Mouse (Mus musculus) thymus, adult 2 months (tissue): ENCODE results near the gene Rab37. TPM values are rescaled to one million over a fixed set of nuclear protein-coding genes. Genes with fewer than 3 reads are reported as not detected.

Experiments used
- DNase-seq: peaks from one replicate; pipeline ENCODE4 v3.0.0; 2021
- H3K27ac ChIP-seq: fragments of 200-500 bp; 2 replicates; pipeline ENCODE4 v1.5.1; 2012; ENCODE audit warnings: low read length, control low read depth; ENCODE audit not compliant: control insufficient read depth, insufficient read depth
- H3K27me3 ChIP-seq: fragments of 200-500 bp; 2 replicates; pipeline ENCODE4 v1.6.1; 2012; ENCODE audit warnings: mild to moderate bottlenecking, low read length, moderate library complexity, mixed read lengths; ENCODE audit not compliant: control insufficient read depth, insufficient read depth
- H3K36me3 ChIP-seq: fragments of 200-500 bp; 2 replicates; pipeline ENCODE4 v1.6.1; 2012; ENCODE audit warnings: mild to moderate bottlenecking, low read length, moderate library complexity; ENCODE audit not compliant: control insufficient read depth, insufficient read depth
- H3K4me1 ChIP-seq: fragments of 200-500 bp; replicated peaks from 2 replicates; pipeline ENCODE4 v1.6.1; 2012; ENCODE audit warnings: low read length; ENCODE audit not compliant: control insufficient read depth, insufficient read depth
- H3K4me3 ChIP-seq: fragments of 200-500 bp; 2 replicates; pipeline ENCODE4 v1.5.1; 2012; ENCODE audit warnings: mild to moderate bottlenecking, low read length, control low read depth, moderate library complexity; ENCODE audit not compliant: control insufficient read depth, insufficient read depth
- CTCF ChIP-seq: fragments of 200-500 bp; IDR thresholded peaks from 2 replicates; pipeline ENCODE4 v1.5.1; 2012; ENCODE audit warnings: mild to moderate bottlenecking, control low read depth, low read length, moderate library complexity, borderline replicate concordance; ENCODE audit not compliant: control insufficient read depth, poor library complexity, insufficient read depth; ENCODE audit errors: extremely low read depth
- POLR2A ChIP-seq: fragments of 200-500 bp; IDR thresholded peaks from 2 replicates; pipeline ENCODE4 v1.6.1; 2012; ENCODE audit warnings: mild to moderate bottlenecking, low read length, control low read depth, moderate library complexity; ENCODE audit not compliant: control insufficient read depth, poor library complexity, insufficient read depth; ENCODE audit errors: extremely low read depth
- WGBS: fragments of 180-500 bp; shearing (Covaris S2); methylation state at CpG from one replicate; pipeline ENCODE4 v1.1.7; 2018; 5-methylcytosine and 5-hydroxymethylcytosine counted together
- polyA plus RNA-seq: library from polyadenylated mRNA; depleted of rRNA; stranded (reverse); fragments of >200 nt; gene quantifications from 2 replicates; pipeline ENCODE4 v1.2.3, GENCODE M21; 2012

Rab37 gene
- polyA plus RNA-seq, 1 experiment = 18.3 TPM

GRCm38 (mm10) chr11:115075407-115075806 is 15.8 kb upstream of the Rab37 start:
- Histone ChIP-seq H3K27me3 (no peaks in the 10 kb centered on the region), H3K36me3 (no peaks in the 10 kb centered on the region), H3K4me1 (no peaks in the 10 kb centered on the region), H3K27ac (no peak overlapping the region), H3K4me3 (no peak overlapping the region)
- no peak for DNase-seq
- TF ChIP-seq CTCF (no peak), POLR2A (no peak)
- 64% methylated on average over 7 of the region's 7 CpGs for WGBS

GRCm38 (mm10) chr11:115075859-115076258 is 15.4 kb upstream of the Rab37 start:
- no peak for TF ChIP-seq POLR2A
- no peak for TF ChIP-seq CTCF
- 90% methylated on average over 5 of the region's 5 CpGs for WGBS
- no peak overlapping the region for H3K4me3 ChIP-seq
- DNase-seq = no peak
- no peaks in the 10 kb centered on the region for H3K27me3 ChIP-seq
- H3K27ac ChIP-seq = no peak overlapping the region
- H3K36me3 ChIP-seq = no peaks in the 10 kb centered on the region
- no peaks in the 10 kb centered on the region for H3K4me1 ChIP-seq

GRCm38 (mm10) chr11:115077436-115077835 is 13.8 kb upstream of the Rab37 start:
- Histone ChIP-seq H3K27ac (no peak overlapping the region), H3K36me3 (no peaks in the 10 kb centered on the region), H3K27me3 (no peaks in the 10 kb centered on the region), H3K4me3 (no peak overlapping the region), H3K4me1 (no peaks in the 10 kb centered on the region)
- no peak for TF ChIP-seq POLR2A
- TF ChIP-seq CTCF = no peak
- WGBS = 100% methylated on average over 1 of the region's 1 CpGs
- no peak for DNase-seq

- Histone ChIP-seq H3K36me3 (no peaks in the 10 kb centered on the region), H3K27me3 (no peaks in the 10 kb centered on the region), H3K27ac (no peak overlapping the region), H3K4me1 (no peaks in the 10 kb centered on the region), H3K4me3 (no peak overlapping the region)
- TF ChIP-seq POLR2A (no peak), CTCF (no peak)
- no peak for DNase-seq
- WGBS = 92% methylated on average over 5 of the region's 5 CpGs
Observed at GRCm38 (mm10) chr11:115078680-115079079, 12.6 kb upstream of the Rab37 start.

GRCm38 (mm10) chr11:115080886-115081285 is 10.3 kb upstream of the Rab37 start:
- TF ChIP-seq CTCF = 0 out of 2 replicates have a peak, but pooled peaks have one; percentile 52
- TF ChIP-seq POLR2A = no peak
- H3K27ac ChIP-seq = no peak overlapping the region
- H3K4me3 ChIP-seq = no peak overlapping the region
- peak; percentile 32 for DNase-seq
- no peaks in the 10 kb centered on the region for H3K4me1 ChIP-seq
- H3K36me3 ChIP-seq = no peaks in the 10 kb centered on the region
- WGBS = 26% methylated on average over 13 of the region's 13 CpGs
- no peaks in the 10 kb centered on the region for H3K27me3 ChIP-seq

GRCm38 (mm10) chr11:115081373-115081772 is 9.9 kb upstream of the Rab37 start:
- Histone ChIP-seq H3K36me3 (no peaks in the 10 kb centered on the region), H3K27me3 (no peaks in the 10 kb centered on the region), H3K27ac (no peak overlapping the region), H3K4me1 (no peaks in the 10 kb centered on the region), H3K4me3 (no peak overlapping the region)
- DNase-seq = no peak
- WGBS = 70% methylated on average over 3 of the region's 3 CpGs
- TF ChIP-seq CTCF (no peak), POLR2A (no peak)

- Histone ChIP-seq H3K4me3 (no peak overlapping the region), H3K27ac (no peak overlapping the region), H3K27me3 (no peaks in the 10 kb centered on the region), H3K36me3 (no peaks in the 10 kb centered on the region), H3K4me1 (no peaks in the 10 kb centered on the region)
- TF ChIP-seq POLR2A (no peak), CTCF (no peak)
- DNase-seq = no peak
- 72% methylated on average over 6 of the region's 6 CpGs for WGBS
Observed at GRCm38 (mm10) chr11:115082196-115082595, 9.0 kb upstream of the Rab37 start.
